Mouse (Mus musculus): Measurements from ENCODE around the gene Tbc1d17. TPM values are rescaled to one million over a fixed set of nuclear protein-coding genes. Genes with fewer than 3 reads are reported as not detected.
A peak's percentile ranks its signal among the peaks of the same experiment; 100 is the strongest.
"Not testable (repeated sequence)": the region's sequence is repeated elsewhere in the genome, so short reads cannot be mapped to it uniquely, and the experiment has no call there.

The Tbc1d17 gene
- 10 to 100 TPM; 56.5 to 63.4 TPM for total RNA-seq (2021)
- long read RNA-seq, experiment 1, full-length matches to known transcripts: 68 of 86 reads
- long read RNA-seq, experiment 1, partial matches to known transcripts: 4 of 86 reads
- long read RNA-seq, experiment 1, other reads (novel, unspliced or antisense): 14 of 86 reads
- long read RNA-seq, experiment 2, full-length matches to known transcripts: 72 of 98 reads
- long read RNA-seq, experiment 2, partial matches to known transcripts: 11 of 98 reads
- long read RNA-seq, experiment 2, other reads (novel, unspliced or antisense): 15 of 98 reads

DNA sequence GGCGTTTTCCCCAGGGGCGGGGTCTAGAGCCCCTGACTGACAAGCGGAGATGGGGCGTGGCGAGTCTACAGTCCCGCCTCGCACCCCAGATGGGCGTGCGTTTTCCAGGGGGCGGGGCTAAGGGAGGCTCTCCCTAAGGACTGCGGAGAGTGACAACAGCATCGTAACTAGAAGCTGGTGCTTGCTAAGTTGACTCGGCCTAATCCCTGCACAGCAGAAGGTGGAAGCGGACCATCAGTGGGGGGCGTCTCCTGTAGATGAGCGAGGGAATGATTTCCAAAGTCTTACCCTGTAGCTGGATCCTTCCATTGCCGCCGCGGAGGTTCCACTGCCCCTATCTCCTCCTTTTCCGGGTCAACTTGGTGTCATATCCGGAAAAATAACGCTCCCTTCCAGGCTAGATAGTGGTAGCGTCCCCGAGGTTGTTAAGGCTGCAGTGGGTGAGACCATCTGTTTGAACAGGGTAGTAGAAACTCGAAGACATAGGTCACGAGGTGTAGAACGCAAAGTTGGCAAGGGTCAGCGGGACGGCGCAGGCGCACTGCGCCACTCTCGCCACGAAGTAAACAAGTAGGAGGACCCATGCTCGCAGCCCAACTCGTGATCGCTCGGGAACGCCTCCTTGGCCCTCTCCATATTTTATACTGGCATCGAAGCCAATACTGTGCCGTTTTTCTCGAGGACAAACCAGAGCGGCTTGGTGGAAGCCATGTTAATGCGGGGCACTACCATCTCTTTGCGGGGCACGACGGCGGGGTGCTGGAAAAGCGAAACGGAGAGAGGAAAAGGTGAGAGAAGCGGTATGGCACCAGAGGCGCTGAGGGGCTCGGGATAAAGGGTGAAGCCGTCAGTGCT is at the start of gene Tbc1d17, which contains the start of gene Akt1s1:
Gene Tbc1d17 (minus strand): TSS at position 519 of the 855 bp plus-strand sequence.
Gene Akt1s1 (plus strand): TSS at position 431 of the 855 bp plus-strand sequence.
- peak; percentile 98 for DNase-seq (ENCODE audit: low spot score in 2 of 2)

DNA sequence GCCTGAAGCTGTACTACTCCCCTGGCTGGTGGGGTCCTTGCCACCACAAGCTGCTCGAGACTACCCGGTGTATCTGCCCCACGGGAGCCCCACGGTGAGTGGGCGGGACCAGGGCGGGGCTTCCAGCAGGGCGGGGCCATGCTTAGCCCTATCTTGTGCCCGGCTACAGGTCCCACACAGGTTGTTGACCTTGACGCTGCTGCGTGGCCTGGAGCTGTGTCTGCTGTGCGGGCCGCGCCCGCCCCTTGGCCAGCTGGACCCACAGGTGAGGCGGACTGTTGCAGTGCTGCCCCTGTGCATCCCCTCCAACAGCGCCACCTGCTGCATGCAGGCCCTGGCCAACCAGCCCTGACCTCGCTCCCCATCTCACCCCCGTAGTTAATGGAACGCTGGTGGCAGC is 49.7 kb upstream of the Tbc1d17 start:
- DNase-seq (ENCODE audit: low spot score in 2 of 2): no peak

DNA sequence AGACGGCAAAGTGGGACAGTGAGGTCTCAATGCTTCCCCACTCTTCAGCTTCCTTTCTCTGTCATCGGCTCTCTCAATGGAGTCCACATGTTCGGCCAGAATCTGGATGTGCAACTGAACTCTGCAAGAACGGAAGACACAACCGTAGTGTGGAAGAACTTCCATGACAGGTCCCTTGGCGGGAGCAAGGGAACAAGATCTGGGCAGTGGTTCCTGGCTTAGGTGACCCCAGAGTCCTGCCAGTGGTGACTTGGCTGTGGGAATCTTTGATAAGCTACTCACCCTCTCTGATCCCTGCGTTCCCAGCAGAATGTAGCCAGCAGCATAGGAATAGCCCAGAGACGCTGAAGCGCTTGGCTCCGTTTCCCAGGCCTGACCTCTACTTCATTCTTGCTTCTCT is 47.6 kb upstream of the Tbc1d17 start:
- no peak for DNase-seq (ENCODE audit: low spot score in 2 of 2)

DNA sequence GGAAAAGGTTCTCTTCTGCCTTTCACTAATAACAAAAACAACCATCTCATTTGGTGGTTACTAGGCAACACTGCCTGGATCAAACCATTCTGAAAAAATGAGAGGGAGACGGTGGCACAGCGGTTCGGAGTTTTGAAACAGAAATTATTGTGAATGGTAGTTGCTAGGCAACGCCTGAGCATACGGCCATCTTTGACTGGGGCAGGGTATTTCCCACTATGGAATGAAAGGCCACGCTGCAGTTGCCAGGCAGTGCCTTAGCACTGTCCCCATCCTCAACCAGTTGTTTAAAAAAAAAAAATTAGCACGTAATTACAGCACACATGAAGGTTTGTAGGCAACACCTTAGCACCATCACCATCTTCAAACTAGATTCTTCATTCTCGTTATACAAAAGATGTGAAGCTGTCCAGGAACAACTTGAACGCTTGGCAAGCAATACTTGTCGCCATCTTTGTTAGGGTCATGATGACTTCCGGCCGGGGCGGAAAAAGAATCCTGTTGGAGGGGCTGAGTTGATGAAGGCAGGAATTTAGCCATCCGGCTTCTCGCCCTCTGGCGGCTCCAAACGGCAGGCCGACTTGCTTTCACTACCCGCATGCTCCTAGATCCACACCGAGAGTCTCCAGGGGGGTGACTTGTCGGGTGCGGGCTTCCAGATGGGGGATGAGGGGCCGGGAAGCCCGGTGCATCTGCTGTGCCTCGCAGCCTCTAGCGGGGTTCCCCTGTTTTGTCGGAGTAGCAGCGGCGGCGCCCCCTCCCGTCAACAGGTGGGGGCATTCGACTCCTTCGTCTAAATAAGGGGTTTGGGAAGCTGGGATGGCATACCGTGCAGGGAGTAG is 46.9 kb upstream of the Tbc1d17 start, which contains the start of gene Fuz:
Gene Fuz (plus strand): TSS at position 487 of the 842 bp plus-strand sequence.
- DNase-seq (ENCODE audit: low spot score in 2 of 2): peak; percentile 73 to 90

DNA sequence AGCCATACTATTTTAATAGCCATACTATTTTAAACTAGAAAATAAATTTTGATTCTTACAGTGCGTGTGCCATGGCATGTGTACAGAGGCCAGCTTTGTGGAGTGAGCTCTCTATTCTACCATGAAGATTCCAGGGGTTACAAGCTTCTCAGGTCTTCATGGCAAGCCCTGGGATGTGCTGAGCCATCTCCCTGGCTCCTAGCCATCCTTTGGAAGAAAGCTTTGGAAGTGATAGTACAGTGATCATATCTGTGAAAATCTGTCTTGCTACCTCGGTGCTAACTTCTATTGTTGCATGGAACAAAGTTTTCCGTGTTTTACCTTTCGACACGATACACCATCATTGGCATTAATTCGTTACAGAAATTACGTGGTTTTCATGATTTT is 46.3 kb upstream of the Tbc1d17 start:
- no peak for DNase-seq (ENCODE audit: low spot score in 2 of 2)

DNA sequence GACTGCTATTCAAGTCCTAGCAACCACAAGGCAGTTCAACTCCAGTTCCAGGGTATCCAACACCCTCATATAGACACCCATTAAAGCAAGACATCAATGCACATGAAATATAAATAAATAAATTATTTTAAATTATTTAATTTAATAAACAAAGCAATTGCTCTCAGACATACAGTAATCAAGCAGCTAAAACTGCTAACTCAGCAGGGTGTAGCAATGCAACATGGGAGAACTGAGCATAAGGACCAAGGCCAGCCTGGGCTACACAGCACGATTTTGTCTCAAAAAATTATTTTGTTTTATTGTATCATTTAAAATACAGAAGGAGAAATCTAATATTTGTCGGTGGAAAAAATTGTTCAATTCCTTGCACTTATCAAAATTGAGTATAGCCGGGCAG is 45.3 kb upstream of the Tbc1d17 start:
- no peak for DNase-seq (ENCODE audit: low spot score in 2 of 2)

DNA sequence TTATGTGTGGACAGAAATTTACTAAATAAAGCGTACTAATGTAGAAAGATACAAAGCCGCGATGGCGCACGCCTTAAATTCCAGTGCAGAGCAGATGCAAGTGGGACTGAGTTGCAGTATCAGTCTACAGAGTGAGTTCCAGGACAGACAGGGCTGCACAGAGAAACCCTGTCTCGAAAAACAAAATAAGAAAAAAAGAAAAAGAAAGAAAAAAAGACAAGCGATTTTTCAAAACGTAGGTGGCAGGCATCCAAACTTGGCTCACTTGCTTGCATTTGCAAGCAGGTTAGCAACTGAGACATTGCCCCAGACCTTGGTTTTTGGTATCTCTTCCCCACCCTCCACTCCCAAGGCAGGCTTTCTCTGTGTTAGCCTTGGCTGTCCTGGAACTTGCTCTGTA is 44.3 kb upstream of the Tbc1d17 start:
- no peak for DNase-seq (ENCODE audit: low spot score in 2 of 2)

DNA sequence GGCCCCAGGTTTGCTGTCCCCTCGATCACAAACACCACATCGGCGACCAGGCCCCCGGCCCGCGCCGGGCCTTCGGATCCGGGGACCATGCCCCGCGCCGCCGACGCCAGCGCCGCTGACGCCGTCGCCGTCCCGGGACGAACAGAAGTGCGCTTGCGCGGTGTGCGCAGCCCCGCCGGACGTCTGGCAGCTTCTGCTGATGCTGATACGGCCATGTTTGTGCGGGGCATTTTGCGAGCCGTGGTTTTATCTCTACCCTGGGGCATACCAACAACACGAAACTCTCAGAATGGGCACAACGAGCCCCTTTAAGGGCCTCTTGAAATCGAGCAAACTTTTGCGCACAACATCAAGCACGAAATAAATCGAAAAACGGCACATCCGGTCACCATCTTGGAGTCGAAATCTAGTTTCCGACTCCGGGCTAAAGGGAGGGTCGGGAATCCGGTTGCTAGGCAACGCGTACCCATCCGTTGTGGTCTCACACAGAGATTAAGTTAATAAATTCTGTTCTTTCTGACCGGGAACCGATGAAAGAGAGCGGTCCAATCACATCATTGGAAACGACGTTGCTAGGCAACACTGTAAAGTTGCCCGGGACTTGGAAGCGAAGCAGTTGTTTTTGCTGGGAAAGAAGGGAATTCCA is 43.5 kb upstream of the Tbc1d17 start, which contains the start of gene Med25:
Gene Med25 (minus strand): TSS at position 437 of the 646 bp plus-strand sequence.
- DNase-seq (ENCODE audit: low spot score in 2 of 2): peak; percentile 80 to 90

DNA sequence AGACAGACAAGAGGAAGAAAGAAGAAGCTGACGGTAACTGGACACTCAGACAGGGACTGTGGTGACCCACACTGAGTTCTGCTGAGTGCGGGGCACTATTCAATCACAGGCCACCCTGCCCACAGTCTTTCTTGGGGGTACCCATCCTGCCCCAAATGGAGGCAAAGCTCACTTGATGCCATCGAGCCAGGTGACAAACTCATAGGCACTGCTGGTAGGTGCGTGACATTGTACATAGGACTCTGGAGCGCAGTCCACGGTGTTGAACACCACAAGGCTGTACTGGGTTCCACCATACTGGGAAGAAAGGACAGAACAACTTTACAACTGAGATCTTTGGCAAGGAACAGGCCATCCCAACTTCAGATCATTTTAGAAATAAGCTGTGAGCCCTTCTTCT is 42.7 kb upstream of the Tbc1d17 start:
- DNase-seq (ENCODE audit: low spot score in 2 of 2): no peak

DNA sequence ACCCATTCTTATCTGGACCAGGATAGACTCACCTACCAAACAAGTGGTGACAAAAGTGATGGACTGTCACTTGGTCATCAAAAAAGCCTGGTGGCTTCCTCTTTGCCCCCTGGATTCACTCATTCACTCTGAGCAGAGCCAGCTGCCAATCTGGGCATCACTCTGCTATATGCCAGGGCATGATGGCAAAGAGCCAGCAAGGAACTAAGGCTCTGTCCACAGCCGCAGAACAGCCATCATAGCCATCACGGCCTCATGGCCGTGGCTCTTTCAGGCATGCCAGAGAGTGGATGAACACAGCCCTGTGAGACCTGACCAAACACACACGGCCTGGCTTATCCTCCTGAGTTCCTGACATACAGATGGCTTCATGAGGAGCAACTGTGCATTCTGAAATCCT is 41.9 kb upstream of the Tbc1d17 start:
- DNase-seq (ENCODE audit: low spot score in 2 of 2): no peak

DNA sequence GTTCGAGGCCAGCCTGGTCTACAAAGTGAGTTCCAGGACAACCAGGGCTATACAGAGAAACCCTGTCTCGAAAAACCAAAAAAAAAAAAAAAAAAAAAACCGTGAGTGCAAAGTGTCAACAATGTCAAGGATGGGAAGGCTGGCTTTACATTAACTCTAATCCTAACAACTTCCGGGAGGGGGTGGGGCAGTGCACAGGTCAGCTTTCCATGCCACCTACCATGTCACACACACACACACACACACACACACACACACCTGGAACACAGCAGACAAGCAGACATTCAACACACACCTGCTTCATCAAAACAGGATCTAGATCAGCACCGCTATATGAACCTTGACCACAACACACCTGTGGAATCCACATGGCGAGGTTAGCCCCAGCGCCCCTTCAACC is 41.3 kb upstream of the Tbc1d17 start:
- DNase-seq (ENCODE audit: low spot score in 2 of 2): no peak

DNA sequence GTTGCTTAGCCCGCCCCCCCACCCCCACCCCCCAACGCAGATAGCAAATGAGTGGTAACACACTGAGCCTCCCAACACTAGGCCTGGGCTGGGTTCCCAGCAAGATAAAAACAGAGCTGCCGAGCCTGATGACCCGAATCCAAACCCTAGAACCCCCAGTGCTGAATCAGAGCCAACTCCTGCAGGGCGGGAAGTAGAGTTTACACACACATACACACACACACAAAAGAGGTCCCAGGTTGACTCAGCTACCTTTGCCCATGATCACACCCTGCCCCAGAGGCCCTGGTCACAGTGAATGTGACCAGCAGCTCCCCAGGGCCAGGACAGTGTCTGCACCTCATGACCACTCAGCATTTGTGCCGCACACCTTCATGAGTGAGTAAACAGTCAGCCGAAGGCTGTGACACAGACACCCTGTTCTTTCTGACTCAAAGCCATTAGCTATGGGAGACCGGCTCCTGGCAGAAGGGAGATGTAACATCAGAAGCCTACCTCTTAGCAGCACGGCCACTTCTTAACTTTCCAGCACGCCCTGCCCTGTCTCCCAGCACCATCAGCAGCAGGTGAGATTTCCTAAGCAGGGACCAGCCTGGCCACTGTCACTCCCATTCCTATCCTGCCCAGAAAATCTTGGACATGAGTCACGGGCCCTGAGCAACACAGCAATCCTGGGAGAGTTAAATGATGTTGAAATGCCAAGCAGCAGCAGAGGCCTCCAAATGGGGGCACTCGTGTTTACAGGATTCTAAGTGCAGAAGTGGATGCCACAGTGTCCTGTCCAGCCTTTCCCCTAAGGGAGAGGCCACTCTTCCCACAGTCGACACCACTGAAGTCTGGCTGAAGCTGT is 39.6 kb upstream of the Tbc1d17 start:
- no peak for DNase-seq (ENCODE audit: low spot score in 2 of 2)

DNA sequence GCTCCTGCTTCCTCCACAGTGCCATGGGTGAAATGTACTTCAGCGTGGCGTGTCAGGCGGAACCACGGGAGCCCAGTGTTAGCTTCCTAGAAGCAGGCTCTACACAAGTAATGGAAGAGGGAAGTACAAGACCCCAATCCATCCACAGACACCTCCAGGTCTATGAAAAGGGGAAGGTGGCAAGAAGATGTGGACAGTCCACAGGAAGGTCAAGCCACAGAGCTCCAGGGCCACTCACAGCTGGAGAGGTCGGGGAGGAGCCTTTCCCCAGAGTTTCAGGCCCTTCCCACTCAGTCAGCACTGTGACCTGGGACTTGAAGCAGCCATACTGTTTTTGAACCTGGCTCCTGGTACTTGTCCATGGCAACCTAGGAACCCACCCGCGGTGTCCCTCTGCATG is 38.1 kb upstream of the Tbc1d17 start:
- DNase-seq (ENCODE audit: low spot score in 2 of 2): no peak

DNA sequence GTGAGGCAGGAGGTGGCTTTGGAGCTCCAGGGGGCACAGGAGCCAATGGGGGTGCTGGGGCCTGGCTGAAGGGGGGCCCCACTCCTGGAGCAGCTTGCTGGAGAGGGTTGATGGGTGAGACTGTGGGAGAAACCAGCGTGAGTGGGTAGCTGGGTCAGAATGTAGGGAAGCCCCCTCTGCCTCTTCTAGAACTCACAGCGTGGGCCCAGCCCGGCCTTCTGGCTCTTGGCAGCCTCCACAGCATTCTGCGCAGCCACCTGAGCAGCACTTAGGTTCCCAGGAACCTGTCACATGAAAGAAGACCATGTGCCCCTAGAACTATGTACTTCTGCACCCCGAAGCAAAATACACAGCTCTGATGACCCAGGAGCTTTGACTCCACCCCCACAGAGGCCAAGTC is 35.8 kb upstream of the Tbc1d17 start:
- DNase-seq (ENCODE audit: low spot score in 2 of 2): no peak

DNA sequence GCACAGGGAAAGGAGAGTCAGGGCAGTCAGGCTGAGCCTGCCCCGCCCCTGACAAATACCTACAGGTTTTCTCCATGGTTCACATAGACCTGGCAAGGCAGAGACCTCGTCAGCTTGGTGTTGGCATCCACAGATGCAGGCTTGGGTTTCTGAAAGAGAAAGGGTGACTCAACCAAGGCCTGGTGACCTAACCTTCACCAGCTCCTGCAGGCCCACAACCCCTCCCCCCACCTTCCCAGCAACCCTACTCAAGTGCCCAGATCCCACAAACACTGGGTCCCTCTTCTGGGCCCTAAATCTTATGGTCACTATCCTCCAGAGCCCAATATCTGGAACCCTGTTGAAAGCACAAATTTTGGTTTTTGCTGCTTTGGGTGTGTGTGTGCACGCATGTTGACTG is 34.2 kb upstream of the Tbc1d17 start:
- DNase-seq (ENCODE audit: low spot score in 2 of 2): no peak

DNA sequence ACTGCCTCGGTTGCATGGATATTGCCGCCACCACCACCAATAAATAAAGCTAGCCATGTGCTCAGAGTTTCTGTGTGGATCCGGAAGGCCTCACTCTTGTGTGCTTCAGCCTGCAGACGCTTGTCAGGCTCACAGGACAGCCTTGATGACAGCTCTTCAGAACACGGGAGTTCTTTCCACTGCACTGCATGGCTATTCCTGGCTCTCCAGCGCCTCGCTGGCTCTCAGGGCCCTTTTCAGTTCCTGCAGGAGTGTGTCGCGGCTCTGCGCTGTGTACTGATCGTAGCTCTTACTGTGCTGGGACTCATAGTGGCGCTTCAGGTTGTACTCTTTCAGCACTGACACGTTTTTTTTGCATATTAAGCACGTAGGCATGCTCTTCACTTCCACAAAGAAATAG is 29.0 kb upstream of the Tbc1d17 start:
- DNase-seq (ENCODE audit: low spot score in 2 of 2): no peak

DNA sequence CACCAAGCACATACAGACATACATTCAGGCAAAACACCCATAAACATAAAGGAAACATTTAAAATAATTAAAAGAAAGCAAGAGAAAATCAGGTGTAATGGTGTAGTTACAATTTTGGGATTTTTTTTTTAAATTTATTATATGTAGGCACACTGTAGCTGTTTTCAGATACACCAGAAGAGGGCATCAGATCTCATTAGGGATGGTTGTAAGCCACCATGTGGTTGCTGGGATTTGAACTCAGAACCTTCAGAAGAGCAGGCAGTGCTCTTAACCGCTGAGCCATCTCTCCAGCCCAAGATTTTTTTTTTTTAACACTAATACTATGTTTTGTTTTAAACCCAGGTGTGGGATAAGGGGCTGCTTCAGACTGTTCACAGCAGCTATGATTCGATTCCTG is 22.9 kb upstream of the Tbc1d17 start:
- not testable (repeated sequence) for DNase-seq (ENCODE audit: low spot score in 2 of 2)

DNA sequence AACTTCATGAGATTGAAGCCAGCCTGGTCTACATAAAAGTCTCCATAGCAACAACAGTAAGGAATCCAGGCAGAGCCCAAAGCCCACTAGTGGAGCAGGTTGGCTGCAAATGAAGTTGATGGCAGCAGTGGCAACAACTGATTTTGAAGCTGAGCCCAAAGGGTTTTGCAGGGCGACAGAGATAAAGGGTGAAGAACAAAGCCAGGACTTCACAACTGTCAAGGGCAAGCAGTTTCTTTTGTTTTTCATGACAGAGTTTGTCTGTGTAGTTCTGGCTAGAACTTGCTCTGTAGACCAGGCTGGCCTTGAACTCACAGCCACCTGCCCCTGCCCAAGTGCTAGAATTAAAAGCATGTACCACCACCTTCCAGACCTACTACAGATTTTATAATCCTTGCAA is 22.3 kb upstream of the Tbc1d17 start:
- no peak for DNase-seq (ENCODE audit: low spot score in 2 of 2)

DNA sequence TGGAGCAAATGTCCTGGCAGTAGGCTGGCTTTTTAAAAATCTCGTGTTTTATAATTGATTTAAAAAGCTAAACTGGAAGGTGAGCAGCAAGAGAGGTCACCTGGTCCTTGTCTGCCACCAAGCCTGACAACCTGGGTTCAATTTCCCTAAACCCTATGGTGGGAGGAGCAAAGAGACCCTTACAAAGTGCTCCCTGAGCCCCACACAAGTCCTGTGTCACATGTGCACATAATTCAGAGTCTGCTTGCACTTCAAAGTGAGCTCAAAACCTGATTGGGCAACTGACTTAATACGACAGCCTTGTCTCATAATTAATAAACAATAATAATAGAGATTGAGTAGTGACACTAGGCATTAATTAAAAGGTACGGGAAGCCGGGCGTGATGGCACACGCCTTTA is 21.7 kb upstream of the Tbc1d17 start:
- DNase-seq (ENCODE audit: low spot score in 2 of 2): no peak

Data from gastrocnemius, postnatal 4 days (tissue).